Mouse (Mus musculus): ENCODE results near the gene Prkacb. TPM values are rescaled to one million over a fixed set of nuclear protein-coding genes. Genes with fewer than 3 reads are reported as not detected.

Gene Prkacb
- polyA plus RNA-seq, 2 experiments, result 45.4 to 66.3 TPM

DNA sequence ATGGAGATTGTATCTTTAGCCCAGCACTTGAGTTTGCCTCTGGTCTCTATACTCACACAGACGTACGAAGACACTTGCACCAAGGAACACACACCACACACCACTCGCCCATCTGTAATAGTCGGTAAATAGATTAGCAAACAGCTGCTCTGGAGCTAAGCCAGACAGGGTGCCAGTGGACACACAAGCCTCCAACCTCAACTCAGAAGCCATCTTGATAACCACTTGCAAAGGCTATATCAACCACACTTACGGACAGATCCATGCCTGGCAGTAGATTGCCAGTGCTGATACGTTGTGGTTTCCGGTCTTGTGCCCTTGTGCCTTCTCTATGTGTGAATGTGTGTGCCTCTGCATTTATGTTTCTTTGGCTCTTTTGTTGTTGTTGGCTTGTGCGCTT, 126.4 kb downstream of the Prkacb start:
- no peak for TF ChIP-seq POLR2A (IDR thresholded peaks at IDR 0.05; ENCODE audit: borderline replicate concordance, extremely low read depth, insufficient read depth, insufficient read length)
- Histone ChIP-seq H3K27ac (replicated peaks; ENCODE audit: low read depth, low read length) (no peak overlapping the region), H3K9ac (ENCODE audit: low read depth, low read length, severe bottlenecking) (no peak overlapping the region), H3K9me3 (ENCODE audit: control insufficient read depth, low read length) (no peaks in the 10 kb centered on the region), H3K4me3 (replicated peaks; ENCODE audit: low read length) (no peak overlapping the region), H3K4me2 (replicated peaks; ENCODE audit: low read depth, low read length, severe bottlenecking) (no peak overlapping the region), H3K36me3 (ENCODE audit: control insufficient read depth, insufficient read depth, low read length) (no peaks in the 10 kb centered on the region), H3K27me3 (ENCODE audit: control insufficient read depth, insufficient read depth, low read length) (no peaks in the 10 kb centered on the region), H3K4me1 (ENCODE audit: control insufficient read depth, insufficient read depth, low read length) (peaks cover 14% of the 10 kb centered on the region)
- ATAC-seq (ENCODE audit: low FRiP score, low read depth) (no peak), DNase-seq (ENCODE audit: low spot score) (no peak)
- 96% methylated on average over 8 of the region's 8 CpGs for WGBS

DNA sequence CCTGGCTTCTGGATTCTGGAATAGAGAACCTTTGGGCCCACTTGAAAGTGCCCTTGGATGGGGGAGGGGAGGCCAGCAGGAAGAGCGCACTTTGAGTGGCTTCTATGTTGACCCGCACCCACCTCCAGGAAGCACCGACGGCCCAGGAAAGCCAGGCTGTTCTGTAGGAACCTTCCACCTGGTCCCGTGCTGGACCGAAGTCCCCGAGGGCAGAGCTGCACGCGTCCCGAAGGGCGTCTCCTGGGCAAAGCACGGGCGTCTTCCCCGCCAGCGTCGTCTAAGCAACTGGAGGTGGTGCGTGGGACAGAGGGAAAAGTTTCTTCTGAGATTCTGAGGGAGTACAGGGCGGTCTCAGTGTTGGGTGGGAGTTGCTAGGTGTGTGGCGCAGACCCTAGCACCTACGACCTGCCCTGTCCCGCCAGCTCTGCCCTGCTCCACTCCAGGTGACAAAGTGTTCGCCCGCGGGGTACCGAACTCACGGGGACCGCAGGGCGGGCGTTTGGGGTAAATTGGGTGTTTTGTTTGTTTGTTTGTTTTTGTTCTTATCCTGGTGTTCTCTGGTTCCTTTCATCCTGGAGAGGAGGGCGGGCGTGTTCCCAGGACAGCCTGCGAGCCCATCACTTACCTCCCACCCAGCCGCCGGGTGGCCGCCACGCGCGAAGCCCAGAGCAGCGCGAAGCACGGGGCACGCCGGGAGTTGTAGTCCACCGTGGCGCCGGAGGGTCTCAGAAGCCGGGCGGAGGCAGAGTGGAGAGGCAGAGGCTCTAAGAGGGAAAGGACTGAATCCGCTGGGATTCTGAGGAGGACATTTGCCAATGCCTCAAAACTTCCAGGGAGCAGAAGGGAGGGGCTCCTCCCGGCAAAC, 127.7 kb downstream of the Prkacb start, which contains the start of gene Samd13:
Gene Samd13 (minus strand): TSS at position 782 of the 865 bp plus-strand sequence.
- TF ChIP-seq POLR2A (IDR thresholded peaks at IDR 0.05; ENCODE audit: borderline replicate concordance, extremely low read depth, insufficient read depth, insufficient read length), result 0 out of 2 replicates have a peak, but pooled peaks have one; percentile 31
- 0 out of 2 replicates have a peak within 1 kb of the TSS, but pooled peaks have one; percentile 52 for H3K27ac ChIP-seq (replicated peaks; ENCODE audit: low read depth, low read length)
- peak within 1 kb of the TSS; percentile 53 for H3K4me3 ChIP-seq (replicated peaks; ENCODE audit: low read length)
- H3K4me1 ChIP-seq (ENCODE audit: control insufficient read depth, insufficient read depth, low read length), result peaks cover 14% of the 10 kb centered on the region
- no peaks in the 10 kb centered on the region for H3K36me3 ChIP-seq (ENCODE audit: control insufficient read depth, insufficient read depth, low read length)
- H3K9ac ChIP-seq (ENCODE audit: low read depth, low read length, severe bottlenecking), result peak within 1 kb of the TSS; percentile 64
- peak; percentile 75 for DNase-seq (ENCODE audit: low spot score)
- H3K9me3 ChIP-seq (ENCODE audit: control insufficient read depth, low read length), result no peaks in the 10 kb centered on the region
- H3K4me2 ChIP-seq (replicated peaks; ENCODE audit: low read depth, low read length, severe bottlenecking), result peak within 1 kb of the TSS; percentile 94
- 1% methylated on average over 50 of the region's 50 CpGs for WGBS
- peak; percentile 91 for ATAC-seq (ENCODE audit: low FRiP score, low read depth)
- H3K27me3 ChIP-seq (ENCODE audit: control insufficient read depth, insufficient read depth, low read length), result no peaks in the 10 kb centered on the region

DNA sequence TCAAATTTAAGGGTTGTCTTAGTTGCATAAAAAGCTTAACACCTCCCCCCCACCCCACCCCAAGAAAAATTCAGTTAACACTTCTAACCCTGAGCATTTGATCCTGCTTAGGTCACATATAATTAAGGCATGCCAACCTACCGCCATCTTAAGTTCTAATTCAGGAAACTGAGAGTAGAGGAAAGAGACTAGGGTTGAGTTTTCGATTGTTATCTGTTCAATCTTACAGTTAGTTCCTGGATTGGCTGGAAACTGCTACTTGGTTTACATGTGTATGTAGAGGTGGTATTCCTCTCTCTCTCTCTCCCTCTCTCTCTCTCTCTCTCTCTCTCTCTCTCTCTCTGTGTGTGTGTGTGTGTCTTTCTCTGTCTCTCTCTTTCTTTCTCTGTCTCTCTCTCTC, 129.7 kb downstream of the Prkacb start:
- no peak overlapping the region for H3K4me3 ChIP-seq (replicated peaks; ENCODE audit: low read length)
- H3K9me3 ChIP-seq (ENCODE audit: control insufficient read depth, low read length), result no peaks in the 10 kb centered on the region
- no peak for TF ChIP-seq POLR2A (IDR thresholded peaks at IDR 0.05; ENCODE audit: borderline replicate concordance, extremely low read depth, insufficient read depth, insufficient read length)
- no peaks in the 10 kb centered on the region for H3K36me3 ChIP-seq (ENCODE audit: control insufficient read depth, insufficient read depth, low read length)
- H3K27me3 ChIP-seq (ENCODE audit: control insufficient read depth, insufficient read depth, low read length), result no peaks in the 10 kb centered on the region
- WGBS, result 70% methylated on average over 2 of the region's 2 CpGs
- 0 out of 2 replicates have a peak overlapping the region, but pooled peaks have one; percentile 36 for H3K9ac ChIP-seq (ENCODE audit: low read depth, low read length, severe bottlenecking)
- peaks cover 14% of the 10 kb centered on the region for H3K4me1 ChIP-seq (ENCODE audit: control insufficient read depth, insufficient read depth, low read length)
- peak overlapping the region; percentile 44; the same call in 1 of the 2 replicates for H3K27ac ChIP-seq (replicated peaks; ENCODE audit: low read depth, low read length)
- no peak for ATAC-seq (ENCODE audit: low FRiP score, low read depth)
- peak overlapping the region; percentile 49; the same call in 1 of the 2 replicates for H3K4me2 ChIP-seq (replicated peaks; ENCODE audit: low read depth, low read length, severe bottlenecking)
- DNase-seq (ENCODE audit: low spot score), result no peak

DNA sequence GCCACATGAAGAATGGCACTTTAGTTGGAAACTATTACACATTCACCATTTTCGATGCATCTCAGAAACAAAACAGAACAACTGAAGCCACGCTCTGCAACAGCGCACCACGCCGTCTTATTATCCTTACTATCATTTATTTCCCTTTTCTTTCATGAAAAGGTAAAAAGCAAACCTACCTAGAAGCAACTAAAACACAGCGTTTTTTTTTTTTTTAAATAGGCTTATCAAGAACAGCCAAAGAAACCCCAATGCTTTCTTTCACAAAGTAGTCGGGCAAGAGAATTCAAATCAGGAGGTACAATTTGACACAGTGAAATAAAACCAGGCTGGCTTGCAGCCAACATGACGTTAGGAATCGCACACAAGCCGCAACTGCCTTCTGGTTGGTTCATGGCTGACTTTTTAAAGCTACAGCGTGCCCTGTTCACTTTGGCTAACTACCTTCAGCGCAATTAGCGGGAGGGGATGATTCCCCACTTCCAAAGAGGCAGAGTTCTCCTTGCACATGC, 130.6 kb downstream of the Prkacb start:
- H3K36me3 ChIP-seq (ENCODE audit: control insufficient read depth, insufficient read depth, low read length), result no peaks in the 10 kb centered on the region
- peak overlapping the region; percentile 49 for H3K4me2 ChIP-seq (replicated peaks; ENCODE audit: low read depth, low read length, severe bottlenecking)
- 33% methylated on average over 13 of the region's 13 CpGs for WGBS
- peak overlapping the region; percentile 18 for H3K4me3 ChIP-seq (replicated peaks; ENCODE audit: low read length)
- no peaks in the 10 kb centered on the region for H3K27me3 ChIP-seq (ENCODE audit: control insufficient read depth, insufficient read depth, low read length)
- no peak for TF ChIP-seq POLR2A (IDR thresholded peaks at IDR 0.05; ENCODE audit: borderline replicate concordance, extremely low read depth, insufficient read depth, insufficient read length)
- H3K4me1 ChIP-seq (ENCODE audit: control insufficient read depth, insufficient read depth, low read length), result peaks cover 14% of the 10 kb centered on the region
- H3K9ac ChIP-seq (ENCODE audit: low read depth, low read length, severe bottlenecking), result peak overlapping the region; percentile 36
- H3K9me3 ChIP-seq (ENCODE audit: control insufficient read depth, low read length), result no peaks in the 10 kb centered on the region
- DNase-seq (ENCODE audit: low spot score) (peak; percentile 88), ATAC-seq (ENCODE audit: low FRiP score, low read depth) (peak; percentile 51; the same call in 1 of the 2 replicates)
- H3K27ac ChIP-seq (replicated peaks; ENCODE audit: low read depth, low read length), result peak overlapping the region; percentile 44

DNA sequence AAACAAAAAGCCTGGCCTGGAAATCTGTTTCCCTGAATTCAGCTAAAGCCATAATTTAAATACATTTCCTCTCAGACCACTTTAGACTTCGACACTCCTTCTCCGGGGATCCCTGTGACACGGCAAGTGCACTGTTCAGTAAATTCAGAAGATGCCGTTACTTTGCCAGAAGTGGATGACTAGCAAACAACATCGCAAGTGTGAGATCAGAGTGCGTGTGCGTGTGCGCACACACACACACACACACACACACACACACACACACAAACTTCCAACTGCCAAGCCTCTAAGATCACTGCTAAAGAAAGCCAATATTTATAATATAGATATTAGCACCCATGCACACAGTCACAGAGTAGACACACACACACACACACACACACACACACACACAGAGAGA, 131.1 kb downstream of the Prkacb start:
- no peak overlapping the region for H3K9ac ChIP-seq (ENCODE audit: low read depth, low read length, severe bottlenecking)
- no peaks in the 10 kb centered on the region for H3K36me3 ChIP-seq (ENCODE audit: control insufficient read depth, insufficient read depth, low read length)
- WGBS, result 61% methylated on average over 8 of the region's 8 CpGs
- DNase-seq (ENCODE audit: low spot score), result no peak
- peak overlapping the region; percentile 44; the same call in 1 of the 2 replicates for H3K27ac ChIP-seq (replicated peaks; ENCODE audit: low read depth, low read length)
- no peaks in the 10 kb centered on the region for H3K27me3 ChIP-seq (ENCODE audit: control insufficient read depth, insufficient read depth, low read length)
- no peaks in the 10 kb centered on the region for H3K9me3 ChIP-seq (ENCODE audit: control insufficient read depth, low read length)
- H3K4me2 ChIP-seq (replicated peaks; ENCODE audit: low read depth, low read length, severe bottlenecking), result peak overlapping the region; percentile 49
- peaks cover 14% of the 10 kb centered on the region for H3K4me1 ChIP-seq (ENCODE audit: control insufficient read depth, insufficient read depth, low read length)
- TF ChIP-seq POLR2A (IDR thresholded peaks at IDR 0.05; ENCODE audit: borderline replicate concordance, extremely low read depth, insufficient read depth, insufficient read length), result no peak
- H3K4me3 ChIP-seq (replicated peaks; ENCODE audit: low read length), result no peak overlapping the region
- ATAC-seq (ENCODE audit: low FRiP score, low read depth), result no peak
